Mouse (Mus musculus): ENCODE measurements around the gene Cep131.

Gene Cep131

DNA sequence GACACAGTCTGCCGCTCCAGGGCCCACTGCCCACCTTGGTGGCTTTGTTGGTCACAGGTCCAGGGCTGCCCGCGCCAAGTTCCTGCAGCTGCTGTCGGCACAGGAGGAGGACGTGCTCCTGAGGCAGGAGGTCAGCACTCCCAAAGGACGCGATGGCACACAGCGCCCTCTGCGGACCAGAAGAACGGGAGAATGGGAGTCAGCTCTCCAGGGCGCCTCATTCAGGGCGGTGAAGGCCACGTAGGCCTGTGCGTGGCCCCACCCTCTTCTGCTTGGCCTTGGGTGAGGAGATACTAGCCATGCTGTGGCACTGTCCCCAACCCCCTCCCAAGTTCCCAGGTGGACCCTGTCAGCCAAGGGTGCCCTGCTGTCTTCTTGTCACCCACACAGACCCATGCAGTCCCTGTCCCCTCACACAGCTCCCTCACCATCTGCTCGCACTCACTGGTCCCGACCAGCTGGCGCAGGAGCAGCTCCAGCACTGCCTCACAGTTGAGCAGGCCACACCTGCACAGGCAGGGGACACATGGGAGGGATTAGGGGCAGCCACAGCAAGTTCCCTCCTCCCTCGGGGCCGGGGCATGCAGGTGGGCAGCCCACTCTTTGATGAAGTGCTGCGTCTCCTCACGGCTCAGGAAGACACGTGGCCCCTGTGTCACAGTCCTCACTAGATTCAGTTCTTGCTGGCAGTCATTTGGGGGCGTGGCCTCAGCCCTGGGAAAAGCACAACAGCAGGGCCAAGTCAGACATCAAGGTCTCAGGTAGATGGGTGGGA lies 6.4 kb upstream of the Cep131 start:
- DNase-seq = no peak

DNA sequence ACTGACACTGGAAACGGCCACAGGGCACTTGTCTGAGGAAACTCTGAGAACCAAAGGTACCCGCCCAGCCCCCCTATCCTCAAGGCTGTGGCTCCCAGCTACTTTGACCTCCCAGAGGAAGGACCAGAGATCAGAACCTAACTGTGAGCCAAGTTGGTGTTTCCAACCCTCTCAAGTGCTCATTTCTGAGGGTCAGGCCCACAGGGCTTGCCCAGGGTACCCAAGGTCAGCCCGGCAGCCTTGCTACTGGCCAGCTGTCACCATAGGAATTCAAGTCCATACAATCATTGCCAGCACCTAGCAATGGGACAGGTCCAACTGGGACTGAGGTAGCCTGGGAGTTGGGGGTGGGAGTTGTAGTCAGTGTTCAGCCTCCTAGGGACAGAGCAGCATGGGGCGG lies 4.0 kb upstream of the Cep131 start:
- DNase-seq = no peak

DNA sequence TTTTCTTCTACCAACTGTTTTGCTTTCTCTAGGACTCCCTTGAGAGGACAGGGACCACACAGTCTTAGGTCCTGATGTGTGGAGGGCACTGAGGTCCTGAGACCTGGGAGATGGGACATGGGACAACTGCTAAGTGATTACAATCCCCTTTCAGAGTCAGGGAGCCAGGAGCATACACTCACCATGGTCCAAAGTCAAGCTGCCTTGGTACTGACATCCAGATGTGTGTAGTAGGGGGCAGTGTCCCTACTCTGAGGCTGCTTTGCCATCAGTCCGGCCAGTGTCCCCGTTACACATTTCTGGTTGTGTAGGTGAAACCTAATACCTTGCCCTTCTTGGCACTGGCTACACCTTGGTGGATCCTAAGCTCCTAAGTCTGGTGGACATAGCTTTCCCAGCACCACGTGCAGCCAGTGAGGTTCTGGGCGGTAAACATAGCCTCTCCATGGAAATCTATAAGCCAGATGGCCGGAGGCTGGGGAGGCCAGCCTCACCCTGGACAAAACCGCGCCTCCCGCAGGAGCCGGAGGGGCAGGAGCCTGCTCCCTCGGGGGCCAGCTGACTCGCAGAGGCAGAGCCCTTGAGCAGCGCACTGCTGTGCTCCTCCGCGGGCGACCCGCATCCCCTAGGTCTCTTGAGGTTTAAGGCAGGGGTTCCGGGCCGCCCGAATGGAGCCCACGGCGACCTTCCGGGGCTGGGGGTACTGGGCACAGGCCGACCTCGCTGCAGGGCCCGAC lies 568 bp downstream of the Cep131 start:
- peak in 1 of 2 experiments; percentile 47 for DNase-seq

DNA sequence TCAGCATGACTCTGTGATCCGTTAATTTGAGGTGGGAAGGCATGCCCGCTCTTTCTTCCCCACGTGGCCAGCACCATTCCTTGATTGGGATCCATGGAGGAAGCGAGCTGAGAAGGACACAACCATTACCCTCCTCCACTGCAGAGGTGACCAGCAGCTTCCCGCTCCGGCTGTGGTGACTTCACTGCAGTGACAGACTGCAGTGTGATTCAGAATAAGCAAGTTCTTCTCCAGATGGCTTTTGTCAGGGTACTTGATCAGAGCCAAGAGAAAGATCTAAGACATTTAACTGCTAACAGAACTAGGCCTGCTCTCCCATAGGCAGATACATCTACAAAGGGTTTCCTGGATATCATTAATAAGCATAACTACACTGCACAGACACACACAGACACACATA lies 6.3 kb downstream of the Cep131 start:
- DNase-seq = no peak

GRCm38 (mm10) chr11:120076191-120076590 lies 10.4 kb downstream of the Cep131 start:
- no peak for DNase-seq

GRCm38 (mm10) chr11:120072986-120073647 lies 13.5 kb downstream of the Cep131 start:
- no peak for DNase-seq

GRCm38 (mm10) chr11:120071731-120072320 lies 14.8 kb downstream of the Cep131 start:
- no peak for DNase-seq

DNA sequence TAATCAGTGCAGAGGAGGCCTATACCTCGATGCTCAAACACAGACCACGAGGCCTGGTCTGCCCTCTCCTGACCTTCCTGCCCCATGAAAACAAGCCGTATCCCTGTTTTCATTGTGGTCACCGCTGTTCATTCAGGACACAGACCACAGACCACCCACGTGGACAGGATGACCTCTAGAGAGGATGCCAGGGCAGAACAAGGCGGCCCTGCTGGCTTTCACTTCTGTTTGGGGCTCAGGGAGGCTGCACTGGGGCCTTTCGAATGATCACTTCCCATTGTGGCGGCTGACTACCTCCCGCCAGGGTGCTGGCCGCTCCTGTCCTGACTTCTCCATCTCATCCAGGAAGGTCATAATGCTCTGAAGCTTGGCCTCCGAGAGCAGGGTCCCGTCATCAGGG lies 15.6 kb downstream of the Cep131 start:
- no peak for DNase-seq

GRCm38 (mm10) chr11:120070286-120070930 lies 16.2 kb downstream of the Cep131 start:
- no peak for DNase-seq

- DNase-seq = no peak
Measured at GRCm38 (mm10) chr11:120069261-120069660, 17.4 kb downstream of the Cep131 start.

GRCm38 (mm10) chr11:120067834-120068233 lies 18.8 kb downstream of the Cep131 start:
- no peak for DNase-seq

DNA sequence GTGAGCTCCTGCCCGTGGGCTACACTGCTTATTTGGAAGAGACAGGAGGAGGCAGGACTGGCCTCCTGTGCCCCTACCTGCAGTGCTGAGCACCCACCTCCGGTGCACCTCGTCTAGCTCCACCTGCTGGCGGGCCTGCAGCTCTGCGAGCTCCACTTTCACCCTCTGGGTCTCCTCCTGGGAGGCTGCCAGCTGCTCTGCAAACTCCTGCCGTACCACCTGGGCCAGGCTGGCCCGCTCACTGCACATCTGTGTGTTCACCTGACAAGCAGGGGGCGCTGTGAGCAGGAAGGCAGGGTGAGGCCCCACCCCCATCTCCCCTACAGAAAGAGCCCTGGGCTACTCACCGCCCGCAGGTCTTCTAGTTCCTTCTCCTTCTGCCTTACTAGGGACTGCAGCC lies 21.3 kb downstream of the Cep131 start:
- DNase-seq = peak; percentile 61 to 84

DNA sequence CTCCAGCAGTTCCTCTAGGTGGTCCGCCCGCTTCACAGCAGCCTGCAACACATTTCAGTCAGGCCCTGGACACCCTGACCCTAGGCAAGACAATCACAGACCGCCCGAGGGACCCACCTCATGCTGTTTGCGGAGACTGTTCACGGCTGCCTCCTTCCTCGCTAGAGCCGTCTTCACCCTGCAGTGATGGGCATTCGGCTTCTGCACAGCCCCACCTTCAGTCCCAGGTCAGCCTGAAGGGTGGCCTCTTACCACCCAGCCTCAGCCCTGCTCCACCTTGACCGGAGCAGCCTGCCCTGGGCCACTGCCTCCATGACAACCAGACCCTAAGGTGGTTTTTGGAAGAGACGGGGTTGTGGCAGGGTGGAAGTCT lies 22.0 kb downstream of the Cep131 start:
- no peak for DNase-seq

- DNase-seq = no peak
Measured at GRCm38 (mm10) chr11:120064006-120064667, 22.5 kb downstream of the Cep131 start.

GRCm38 (mm10) chr11:120063326-120063725 lies 23.3 kb downstream of the Cep131 start:
- DNase-seq = no peak

- no peak for DNase-seq
Measured at GRCm38 (mm10) chr11:120060634-120061033, 26.0 kb downstream of the Cep131 start.

DNA sequence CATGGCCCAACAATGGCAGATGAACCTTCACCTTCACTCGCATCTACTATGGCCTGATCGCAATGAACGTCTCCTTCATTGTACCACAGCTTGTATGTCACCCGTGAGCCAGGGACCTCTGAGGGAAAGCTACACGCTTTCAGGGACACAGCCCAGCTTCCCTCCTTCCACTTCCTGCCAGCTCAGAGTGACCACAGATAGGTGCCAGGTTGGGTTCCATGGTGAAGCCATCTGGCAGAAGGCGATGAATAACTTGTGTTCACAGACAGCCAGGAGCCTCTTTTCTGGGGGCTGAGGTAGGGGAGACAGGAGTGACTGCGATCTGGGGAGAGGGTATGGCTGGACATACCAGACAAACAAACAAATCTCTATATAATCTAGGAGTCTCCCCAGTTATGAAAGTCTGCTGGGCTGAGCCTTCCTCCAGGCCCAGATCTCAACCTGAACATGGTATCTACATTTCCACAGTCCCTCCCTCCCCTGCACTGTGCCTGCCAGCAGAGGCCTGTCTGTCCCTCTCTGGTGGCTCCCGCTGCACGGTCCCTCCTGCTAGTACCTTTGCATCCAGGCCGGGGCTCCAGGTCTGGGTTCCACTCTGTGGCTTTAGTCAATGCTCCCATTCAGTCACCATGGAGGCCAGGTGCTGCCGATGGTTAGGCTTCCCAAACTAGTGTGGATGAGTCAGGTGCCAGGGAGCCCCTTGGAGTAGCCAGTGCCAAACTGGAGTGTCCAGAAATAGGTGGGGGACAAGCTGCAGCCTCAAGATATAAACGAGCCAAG lies 30.5 kb downstream of the Cep131 start:
- DNase-seq = no peak

DNA sequence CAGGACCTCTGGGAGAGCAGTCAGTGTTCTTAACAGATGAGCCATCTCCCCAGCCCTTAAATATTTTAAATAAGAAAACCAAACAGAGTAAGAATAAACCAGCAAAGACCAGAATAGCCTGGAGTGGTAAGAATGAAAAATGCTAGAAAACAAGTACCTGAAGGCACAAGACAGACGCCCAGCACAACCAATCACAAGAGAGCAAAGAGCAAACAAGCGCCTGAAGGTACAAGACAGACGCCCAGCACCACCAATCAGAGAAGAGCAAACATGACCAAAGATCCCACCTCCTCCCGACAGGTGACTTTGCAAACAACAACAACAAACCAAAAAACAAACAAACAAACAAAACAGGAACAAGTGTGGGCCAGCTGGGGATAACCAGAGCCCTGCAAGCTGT lies 32.8 kb downstream of the Cep131 start:
- no peak for DNase-seq

- DNase-seq = peak in 1 of 2 experiments; percentile 36
Measured at GRCm38 (mm10) chr11:120052274-120052673, 34.4 kb downstream of the Cep131 start.

DNA sequence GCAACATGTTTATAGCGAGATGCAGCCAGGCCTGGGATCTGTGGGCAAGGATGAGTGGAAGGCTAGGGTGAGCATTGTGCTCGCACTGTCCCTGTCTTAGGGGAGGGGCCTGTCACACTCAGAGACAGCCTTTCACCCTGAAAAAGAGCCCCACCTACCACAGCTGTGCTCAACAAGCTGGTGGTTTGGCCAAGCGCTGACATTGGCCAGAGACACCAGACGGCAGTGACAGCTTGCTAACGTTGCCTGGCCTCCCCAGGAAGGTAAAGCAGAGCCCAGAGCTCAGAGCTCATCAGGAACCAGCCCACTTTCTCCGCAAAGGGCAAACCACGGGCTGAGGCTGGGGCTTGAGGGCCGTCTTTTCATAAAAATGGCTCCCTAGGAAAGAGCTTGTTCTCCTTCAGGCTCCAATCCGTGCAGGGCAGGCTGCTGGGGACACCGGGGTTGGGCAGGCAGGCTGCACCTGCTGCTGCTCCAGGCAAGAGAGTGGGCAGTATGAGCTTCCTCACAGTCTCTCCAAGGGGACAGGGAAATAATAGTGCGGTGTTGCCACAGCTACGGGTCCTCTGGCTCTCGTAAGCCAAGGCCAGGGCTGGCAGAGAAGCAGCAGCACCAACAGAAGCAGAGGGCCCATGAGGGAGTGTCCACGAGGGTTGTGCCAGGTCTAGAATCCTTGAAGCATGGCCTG lies 35.4 kb downstream of the Cep131 start:
- DNase-seq = no peak

DNA sequence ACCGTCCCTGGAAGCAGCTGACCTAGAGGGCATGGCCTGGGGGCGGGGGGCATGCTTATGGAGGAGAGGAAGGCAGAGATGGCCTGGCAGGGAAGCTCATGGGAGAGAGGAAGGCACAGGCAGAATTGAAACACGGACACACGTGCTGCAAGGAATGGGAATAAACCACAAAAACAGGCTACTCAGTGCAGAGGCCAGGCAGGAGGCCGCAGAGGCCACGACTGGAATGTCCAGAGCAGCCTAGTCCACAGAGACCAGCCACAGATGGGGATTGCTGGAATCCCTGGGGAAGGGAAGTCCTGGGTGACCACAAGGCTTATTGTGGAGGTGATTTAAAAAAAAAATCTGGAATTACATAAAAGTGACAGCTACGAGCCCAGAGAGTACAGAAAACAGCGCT lies 37.6 kb downstream of the Cep131 start:
- peak; percentile 47 to 51 for DNase-seq

Measured in kidney, postnatal 36 days (tissue).